Mouse (Mus musculus) heart, adult 2 months (tissue): ENCODE results near the gene Bscl2.
A peak's percentile ranks its signal among the peaks of the same experiment; 100 is the strongest.

Source experiments
- CTCF ChIP-seq: fragments of 200-600 bp; IDR thresholded peaks from 2 replicates; pipeline ENCODE4 v1.8.1; 2022; ENCODE audit warnings: antibody characterized with exemption, mild to moderate bottlenecking, moderate library complexity
- EP300 ChIP-seq: fragments of 200-500 bp; IDR thresholded peaks from 2 replicates; pipeline ENCODE4 v1.6.1; 2011; ENCODE audit warnings: low read depth, low read length, control low read depth; ENCODE audit not compliant: insufficient read depth

- TF ChIP-seq EP300 (0 out of 2 replicates have a peak, but pooled peaks have one; percentile 39), CTCF (peak; percentile 47)
Observed at GRCm38 (mm10) chr19:8897865-8898495, 60.7 kb downstream of the Bscl2 start, which contains the start of gene Ganab.
